Mouse (Mus musculus): Measurements from ENCODE around the gene Ssna1. TPM values are rescaled to one million over a fixed set of nuclear protein-coding genes. Genes with fewer than 3 reads are reported as not detected.

The Ssna1 gene
- polyA plus RNA-seq, 1 experiment from 2014 or later, result 199 TPM

DNA sequence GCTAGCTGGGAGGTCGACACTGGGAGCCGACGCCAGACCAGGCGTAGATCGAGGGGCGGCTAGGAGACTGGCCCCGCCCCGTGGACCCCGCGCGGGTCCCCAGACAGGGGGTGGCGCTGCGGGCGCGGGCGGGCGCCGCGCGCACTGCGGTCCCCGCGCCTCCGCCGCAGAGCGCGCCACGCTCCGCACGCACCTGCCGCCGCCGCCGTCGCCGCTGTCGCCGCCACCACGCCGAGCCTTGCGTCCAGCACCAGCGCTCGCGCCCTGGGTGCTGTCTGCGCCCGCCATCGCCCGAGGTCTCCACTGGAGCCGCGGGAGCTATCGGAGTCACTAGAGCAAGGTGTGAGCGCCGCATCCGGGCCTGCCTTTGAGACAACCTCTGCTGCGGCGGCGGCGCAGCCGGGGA, 30.1 kb downstream of the Ssna1 start, which contains the start of the genes Rnf208 and Cysrt1:
TSS of gene Rnf208 (plus strand) at position 155 of the 406 bp plus-strand sequence.
TSS of gene Cysrt1 (minus strand) at position 352 of the 406 bp plus-strand sequence.
- Histone ChIP-seq H3K4me3 (peak within 1 kb of the TSS; percentile 70), H3K27me3 (ENCODE audit: insufficient read depth, poor library complexity, severe bottlenecking) (peaks cover 46% of the 10 kb centered on the region), H3K36me3 (peaks cover 19% of the 10 kb centered on the region; the same call in 1 of the 2 replicates), H3K9me3 (no peaks in the 10 kb centered on the region), H3K27ac (peak within 1 kb of the TSS; percentile 81), H3K4me1 (peaks cover 30% of the 10 kb centered on the region)
- no peak for DNase-seq (ENCODE audit: low spot score)
- WGBS, result under 1% methylated on average over 59 of the region's 59 CpGs

DNA sequence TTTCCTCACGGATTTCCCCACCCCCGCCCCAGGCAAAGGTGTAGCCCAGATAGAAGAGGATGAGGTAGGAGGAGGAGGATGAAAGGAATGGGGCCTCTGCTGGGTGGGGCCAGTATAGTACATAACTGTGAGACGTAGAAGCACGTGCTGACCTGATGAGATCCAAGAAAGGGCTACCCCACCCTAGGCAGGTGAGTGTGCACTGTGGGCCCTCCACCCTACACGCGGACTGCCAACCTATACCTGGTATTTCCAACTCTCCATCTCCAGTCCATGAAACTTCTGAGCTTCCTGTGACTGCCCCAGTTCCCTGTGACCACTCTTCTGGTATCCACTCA, 30.8 kb downstream of the Ssna1 start:
- peaks cover 49% of the 10 kb centered on the region for H3K27me3 ChIP-seq (ENCODE audit: insufficient read depth, poor library complexity, severe bottlenecking)
- 23% methylated on average over 6 of the region's 6 CpGs for WGBS
- peak overlapping the region; percentile 70 for H3K4me3 ChIP-seq
- H3K9me3 ChIP-seq, result no peaks in the 10 kb centered on the region
- DNase-seq (ENCODE audit: low spot score), result no peak
- peaks cover 16% of the 10 kb centered on the region; the same call in 1 of the 2 replicates for H3K36me3 ChIP-seq
- H3K27ac ChIP-seq, result no peak overlapping the region
- peaks cover 34% of the 10 kb centered on the region for H3K4me1 ChIP-seq

DNA sequence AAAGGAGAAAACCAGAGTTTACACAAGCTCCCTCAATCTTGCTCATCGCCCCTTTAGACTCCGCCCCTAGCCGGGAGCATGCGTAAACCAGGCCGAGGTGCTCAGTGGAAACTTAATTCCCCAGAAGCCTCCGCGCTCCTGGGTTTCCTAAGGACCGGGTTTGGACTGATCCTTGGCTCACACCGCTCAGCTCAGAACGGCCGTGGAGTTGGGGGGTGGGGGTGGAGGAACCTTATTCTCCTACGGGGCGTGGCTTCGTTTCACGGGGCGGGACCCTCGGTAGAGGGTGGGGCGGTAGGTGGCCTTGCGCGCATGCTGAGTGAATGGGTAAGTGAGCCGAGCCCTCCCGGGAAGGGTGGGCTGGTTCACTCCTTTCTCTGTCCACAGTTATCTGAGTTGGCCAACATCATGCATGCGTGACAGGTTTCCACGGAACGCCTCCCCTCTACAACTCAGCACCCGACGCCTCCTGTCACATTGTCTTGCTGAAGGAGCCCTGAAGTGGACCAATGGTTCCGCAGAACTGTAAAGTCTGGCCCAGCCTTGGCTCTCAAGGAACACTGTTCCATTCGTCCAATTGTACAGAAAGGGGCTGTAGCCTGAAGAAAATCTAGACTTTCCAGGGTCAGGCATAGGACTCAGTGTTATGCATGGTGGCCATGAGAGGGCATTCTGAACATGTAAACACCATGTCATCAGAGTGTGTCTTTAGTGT, 31.4 kb downstream of the Ssna1 start:
- 2% methylated on average over 29 of the region's 29 CpGs for WGBS

DNA sequence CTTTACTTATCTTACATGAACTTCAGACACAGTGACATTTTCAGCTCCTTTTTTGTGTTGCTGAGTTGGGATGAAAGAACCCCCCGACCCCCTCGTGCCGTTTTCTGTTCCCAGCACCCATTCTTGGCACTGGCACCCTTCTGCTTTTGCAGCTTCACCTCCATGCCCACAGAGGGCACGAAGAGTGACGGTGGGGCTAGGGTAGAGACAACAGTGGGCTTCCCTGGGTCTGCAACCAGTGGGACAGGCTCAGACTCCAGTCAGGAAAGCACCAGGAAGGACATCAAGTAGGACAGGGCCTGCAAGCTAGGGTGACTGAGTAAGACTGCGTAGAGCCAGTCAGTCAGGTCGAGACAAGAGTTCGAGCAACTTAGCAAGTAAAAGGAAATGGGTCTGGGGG, 31.9 kb downstream of the Ssna1 start:
- no peak for DNase-seq (ENCODE audit: low spot score)
- Histone ChIP-seq H3K27me3 (ENCODE audit: insufficient read depth, poor library complexity, severe bottlenecking) (peaks cover 60% of the 10 kb centered on the region), H3K36me3 (peaks cover 6% of the 10 kb centered on the region; the same call in 1 of the 2 replicates), H3K27ac (peak overlapping the region; percentile 78), H3K4me1 (peaks cover 36% of the 10 kb centered on the region), H3K9me3 (no peaks in the 10 kb centered on the region), H3K4me3 (peak overlapping the region; percentile 70)
- 48% methylated on average over 8 of the region's 8 CpGs for WGBS

More for the DNA sequence above, 31.4 kb downstream of the Ssna1 start:
- peak overlapping the region; percentile 78 for H3K27ac ChIP-seq
- peak; percentile 90 for DNase-seq (ENCODE audit: low spot score)
- peaks cover 55% of the 10 kb centered on the region for H3K27me3 ChIP-seq (ENCODE audit: insufficient read depth, poor library complexity, severe bottlenecking)
- peak overlapping the region; percentile 70 for H3K4me3 ChIP-seq
- no peaks in the 10 kb centered on the region for H3K9me3 ChIP-seq
- H3K36me3 ChIP-seq, result peaks cover 11% of the 10 kb centered on the region; the same call in 1 of the 2 replicates
- H3K4me1 ChIP-seq, result peaks cover 36% of the 10 kb centered on the region

DNA sequence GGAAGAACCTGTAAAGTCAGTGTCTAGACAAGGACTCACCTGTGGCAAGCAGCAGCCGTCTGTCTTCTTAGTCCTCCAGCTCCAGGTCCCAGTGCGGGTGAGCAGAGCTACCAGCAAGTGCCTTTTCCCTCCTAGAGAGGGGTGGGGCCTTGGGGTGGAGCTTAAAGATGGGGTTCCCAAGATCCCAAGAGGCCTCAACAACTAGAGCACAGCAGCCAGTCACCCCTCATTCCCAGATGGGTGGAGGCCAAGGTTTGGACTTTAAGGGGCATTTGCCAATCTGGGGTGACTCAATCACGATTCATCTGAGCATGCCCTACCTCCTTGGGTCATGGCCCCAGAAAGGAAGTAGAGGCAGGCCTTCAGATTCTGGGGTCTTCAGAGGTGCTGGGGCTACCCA, 32.5 kb downstream of the Ssna1 start:
- 75% methylated on average over 3 of the region's 3 CpGs for WGBS

DNA sequence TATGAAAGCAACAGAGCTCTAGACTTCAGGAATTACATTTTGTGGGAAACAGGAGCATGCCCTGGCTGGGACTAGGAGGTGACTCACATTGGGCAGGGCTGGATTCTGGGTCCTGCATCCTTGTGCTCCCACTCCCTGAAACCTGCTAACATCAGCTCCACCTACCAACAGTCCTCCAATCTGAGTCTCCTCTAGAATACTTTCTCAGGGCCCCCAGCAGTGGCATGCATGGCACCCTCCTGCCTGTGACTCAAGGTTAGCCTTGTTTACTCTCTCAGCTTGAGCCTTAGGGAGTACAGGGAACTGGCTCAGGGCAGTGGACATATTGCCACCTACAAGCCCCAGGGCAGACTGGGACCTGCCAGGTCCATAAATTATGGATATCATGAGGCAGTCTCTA, 34.1 kb downstream of the Ssna1 start:
- Histone ChIP-seq H3K4me3 (no peak overlapping the region), H3K27ac (no peak overlapping the region), H3K27me3 (ENCODE audit: insufficient read depth, poor library complexity, severe bottlenecking) (peaks cover 67% of the 10 kb centered on the region), H3K4me1 (peaks cover 36% of the 10 kb centered on the region), H3K36me3 (no peaks in the 10 kb centered on the region), H3K9me3 (no peaks in the 10 kb centered on the region)
- no peak for DNase-seq (ENCODE audit: low spot score)

More for the DNA sequence above, 32.5 kb downstream of the Ssna1 start:
- peaks cover 64% of the 10 kb centered on the region for H3K27me3 ChIP-seq (ENCODE audit: insufficient read depth, poor library complexity, severe bottlenecking)
- peaks cover 36% of the 10 kb centered on the region for H3K4me1 ChIP-seq
- no peaks in the 10 kb centered on the region for H3K9me3 ChIP-seq
- DNase-seq (ENCODE audit: low spot score), result no peak
- no peak overlapping the region for H3K4me3 ChIP-seq
- H3K36me3 ChIP-seq, result peaks cover under 1% of the 10 kb centered on the region; the same call in 1 of the 2 replicates
- no peak overlapping the region for H3K27ac ChIP-seq

DNA sequence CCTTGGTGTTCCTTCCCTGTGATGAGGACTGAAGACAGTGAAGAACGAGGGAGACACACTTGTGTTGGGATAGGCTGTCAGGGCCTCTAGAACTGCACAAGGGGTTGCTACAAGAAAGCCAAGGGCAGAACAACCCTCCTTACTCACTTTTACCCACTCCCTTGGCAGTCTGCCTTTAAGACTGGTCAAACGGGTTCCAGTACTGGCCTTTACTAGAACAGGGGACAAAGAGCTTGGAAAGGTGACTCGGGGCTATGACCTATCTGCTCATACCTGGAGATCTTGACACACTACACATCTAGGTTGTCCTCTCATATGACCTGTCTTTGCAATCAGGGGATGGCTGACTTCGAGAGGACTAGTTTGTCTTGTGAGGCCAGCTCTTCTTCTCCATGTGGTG, 34.7 kb downstream of the Ssna1 start:
- no peaks in the 10 kb centered on the region for H3K36me3 ChIP-seq
- peaks cover 67% of the 10 kb centered on the region for H3K27me3 ChIP-seq (ENCODE audit: insufficient read depth, poor library complexity, severe bottlenecking)
- DNase-seq (ENCODE audit: low spot score), result no peak
- WGBS, result 61% methylated on average over 4 of the region's 4 CpGs
- H3K27ac ChIP-seq, result no peak overlapping the region
- no peak overlapping the region for H3K4me3 ChIP-seq
- H3K4me1 ChIP-seq, result peaks cover 30% of the 10 kb centered on the region
- H3K9me3 ChIP-seq, result no peaks in the 10 kb centered on the region

DNA sequence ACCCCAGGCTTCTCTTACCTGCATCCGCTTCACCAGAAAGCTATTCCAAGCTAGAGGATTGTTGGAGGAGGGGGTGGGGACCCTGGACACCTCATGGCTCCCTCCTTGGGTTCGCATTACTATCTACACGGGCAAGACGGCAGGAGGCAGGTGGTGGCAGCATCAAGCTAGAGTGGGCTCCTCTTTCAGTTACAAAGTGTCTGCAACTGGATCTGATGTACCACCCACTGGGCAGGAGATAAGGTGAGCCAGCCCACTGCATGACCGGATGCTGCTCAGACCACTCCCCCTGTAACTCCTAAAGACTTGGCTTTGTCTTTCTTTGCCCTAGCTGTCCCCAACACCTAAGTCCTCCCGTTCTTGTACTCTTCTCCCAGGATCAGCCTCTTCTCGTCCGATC, 35.6 kb downstream of the Ssna1 start, which contains the start of gene Rnf224:
TSS of gene Rnf224 (minus strand) at position 174 of the 400 bp plus-strand sequence.
- 0 out of 2 replicates have a peak within 1 kb of the TSS, but pooled peaks have one; percentile 27 for H3K4me3 ChIP-seq
- H3K36me3 ChIP-seq, result no peaks in the 10 kb centered on the region
- H3K27me3 ChIP-seq (ENCODE audit: insufficient read depth, poor library complexity, severe bottlenecking), result peaks cover 68% of the 10 kb centered on the region
- no peak for DNase-seq (ENCODE audit: low spot score)
- H3K4me1 ChIP-seq, result peaks cover 21% of the 10 kb centered on the region
- WGBS, result 19% methylated on average over 8 of the region's 8 CpGs
- H3K27ac ChIP-seq, result no peak within 1 kb of the TSS
- no peaks in the 10 kb centered on the region for H3K9me3 ChIP-seq

DNA sequence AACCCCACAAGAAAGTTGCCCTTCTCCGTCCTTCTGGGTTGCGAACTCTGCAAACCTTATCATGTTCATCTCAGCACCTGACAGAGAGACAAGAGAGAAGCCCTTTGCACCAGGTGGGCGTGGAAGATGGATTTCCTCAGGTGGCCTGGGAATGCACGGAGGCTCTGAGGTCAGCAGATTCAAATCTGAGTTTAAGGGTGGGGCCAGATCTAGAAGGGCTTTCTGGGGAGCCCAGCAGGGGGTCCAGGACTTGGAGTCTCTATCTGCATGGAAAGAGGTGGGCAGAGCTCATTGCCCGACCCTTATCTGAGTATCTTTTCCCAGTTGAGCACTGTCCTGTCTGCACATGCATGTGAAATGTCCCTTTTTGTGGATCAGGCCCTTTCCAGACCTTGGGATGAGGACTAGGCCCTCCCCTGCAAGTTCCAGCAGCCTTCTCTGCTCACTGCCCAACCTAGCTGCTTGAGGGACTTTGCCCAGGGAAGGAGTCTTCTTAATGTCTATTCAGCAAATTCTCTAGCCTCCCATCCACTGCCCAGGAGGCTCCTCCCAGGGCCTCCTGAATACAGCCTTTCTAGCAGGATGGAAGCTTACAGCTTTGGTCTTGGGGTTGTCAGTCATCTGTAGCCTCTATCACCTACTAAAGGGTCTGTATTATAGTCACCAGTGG, 37.6 kb downstream of the Ssna1 start:
- Histone ChIP-seq H3K27me3 (ENCODE audit: insufficient read depth, poor library complexity, severe bottlenecking) (peaks cover 78% of the 10 kb centered on the region), H3K4me3 (no peak overlapping the region), H3K36me3 (no peaks in the 10 kb centered on the region), H3K27ac (no peak overlapping the region), H3K4me1 (peaks cover 6% of the 10 kb centered on the region), H3K9me3 (no peaks in the 10 kb centered on the region)
- 63% methylated on average over 5 of the region's 5 CpGs for WGBS
- no peak for DNase-seq (ENCODE audit: low spot score)

DNA sequence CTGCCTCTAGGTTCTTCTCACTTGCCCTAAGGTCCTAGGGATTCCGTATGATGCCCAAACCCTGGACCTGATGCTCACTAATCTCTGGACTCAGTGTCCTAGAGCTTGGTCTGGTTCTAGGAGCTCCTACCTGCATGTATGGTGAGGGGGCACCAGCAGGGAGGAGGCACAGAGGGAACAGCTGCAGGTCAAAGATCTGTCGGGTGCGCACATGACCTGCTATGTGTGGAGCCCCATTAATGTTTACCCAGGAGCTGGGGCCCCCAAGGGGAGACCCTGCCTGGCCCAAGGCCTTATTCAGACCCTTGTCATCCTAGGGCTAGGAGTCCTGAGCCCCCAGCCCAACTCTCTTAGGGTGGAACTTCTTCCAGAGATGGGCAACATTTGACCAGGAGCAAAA, 38.2 kb downstream of the Ssna1 start, which contains the start of gene Slc34a3:
TSS of gene Slc34a3 (minus strand) at position 315 of the 400 bp plus-strand sequence.
- peaks cover 82% of the 10 kb centered on the region for H3K27me3 ChIP-seq (ENCODE audit: insufficient read depth, poor library complexity, severe bottlenecking)
- 80% methylated on average over 3 of the region's 3 CpGs for WGBS

DNA sequence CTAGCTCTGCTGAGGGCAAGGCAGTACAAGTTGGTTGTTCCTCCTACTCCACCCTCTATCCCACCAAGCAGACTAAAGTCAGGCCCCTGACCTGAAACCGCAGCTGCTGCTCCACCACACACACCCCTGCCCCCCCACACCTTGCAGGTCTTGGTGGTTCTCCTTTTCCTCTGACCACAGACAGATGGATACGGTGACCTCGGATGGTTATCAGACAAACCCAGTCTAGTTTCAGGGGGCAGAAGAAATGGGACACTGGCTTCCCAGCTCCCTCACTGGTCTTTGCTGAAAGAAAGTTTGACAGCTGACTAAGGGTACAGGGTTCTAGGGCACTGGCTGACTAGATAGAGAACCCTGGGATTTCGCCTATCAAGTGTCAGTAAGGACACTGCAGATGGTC, 38.8 kb downstream of the Ssna1 start:
- Histone ChIP-seq H3K27ac (no peak overlapping the region), H3K4me3 (no peak overlapping the region), H3K27me3 (ENCODE audit: insufficient read depth, poor library complexity, severe bottlenecking) (peaks cover 83% of the 10 kb centered on the region), H3K4me1 (peaks cover 14% of the 10 kb centered on the region), H3K36me3 (no peaks in the 10 kb centered on the region), H3K9me3 (no peaks in the 10 kb centered on the region)
- DNase-seq (ENCODE audit: low spot score), result no peak
- WGBS, result 71% methylated on average over 4 of the region's 4 CpGs

More for the DNA sequence above, 38.2 kb downstream of the Ssna1 start, which contains the start of gene Slc34a3:
- no peak within 1 kb of the TSS for H3K4me3 ChIP-seq
- DNase-seq (ENCODE audit: low spot score), result no peak
- peaks cover 7% of the 10 kb centered on the region for H3K4me1 ChIP-seq
- H3K27ac ChIP-seq, result no peak within 1 kb of the TSS
- H3K9me3 ChIP-seq, result no peaks in the 10 kb centered on the region
- no peaks in the 10 kb centered on the region for H3K36me3 ChIP-seq

DNA sequence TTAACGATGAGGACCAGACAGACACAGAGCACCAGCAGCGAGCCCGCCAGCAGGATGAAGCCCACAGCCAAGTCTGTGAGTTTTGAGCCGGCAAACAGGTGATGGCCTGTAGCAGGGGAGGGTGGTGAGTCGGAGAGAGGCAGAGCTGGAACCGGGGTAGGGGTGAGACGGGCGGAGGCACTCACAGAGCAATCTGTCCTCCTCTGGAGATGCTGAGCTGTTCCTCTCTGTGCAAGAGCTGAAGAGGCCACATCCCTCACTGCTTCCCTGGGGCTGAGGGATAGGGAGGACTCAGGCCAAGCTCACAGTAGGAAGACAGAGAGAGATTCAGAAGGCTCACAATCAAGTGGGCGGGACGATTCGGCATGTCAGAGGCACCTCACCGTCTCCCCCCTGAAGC, 41.2 kb downstream of the Ssna1 start:
- H3K4me1 ChIP-seq, result peaks cover 18% of the 10 kb centered on the region
- no peaks in the 10 kb centered on the region for H3K36me3 ChIP-seq
- no peaks in the 10 kb centered on the region for H3K9me3 ChIP-seq
- no peak overlapping the region for H3K4me3 ChIP-seq
- H3K27me3 ChIP-seq (ENCODE audit: insufficient read depth, poor library complexity, severe bottlenecking), result peaks cover 67% of the 10 kb centered on the region
- WGBS, result 57% methylated on average over 12 of the region's 12 CpGs
- H3K27ac ChIP-seq, result no peak overlapping the region
- no peak for DNase-seq (ENCODE audit: low spot score)

DNA sequence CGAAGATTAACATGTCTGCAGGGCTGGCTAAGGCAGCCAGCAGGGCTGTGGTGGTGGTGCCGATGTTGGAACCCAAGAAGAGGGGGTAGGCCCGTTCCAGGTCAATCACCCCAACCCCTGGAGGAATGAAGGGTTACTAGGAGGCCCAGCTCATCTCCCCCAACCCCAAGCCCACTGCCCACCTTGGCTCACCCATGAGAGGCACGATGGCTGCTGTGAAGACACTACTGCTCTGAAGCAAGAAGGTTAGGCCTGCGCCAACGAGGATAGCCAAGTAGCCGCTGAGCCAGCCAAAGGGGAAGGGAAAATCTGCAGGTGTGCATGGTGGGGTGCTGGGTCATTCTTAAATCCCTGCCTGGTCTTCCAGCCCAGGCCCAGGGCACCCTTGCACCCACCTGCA, 41.7 kb downstream of the Ssna1 start:
- no peaks in the 10 kb centered on the region for H3K9me3 ChIP-seq
- DNase-seq (ENCODE audit: low spot score), result no peak
- no peak overlapping the region for H3K4me3 ChIP-seq
- H3K27me3 ChIP-seq (ENCODE audit: insufficient read depth, poor library complexity, severe bottlenecking), result peaks cover 63% of the 10 kb centered on the region
- no peaks in the 10 kb centered on the region for H3K36me3 ChIP-seq
- H3K4me1 ChIP-seq, result peaks cover 20% of the 10 kb centered on the region
- H3K27ac ChIP-seq, result no peak overlapping the region
- 80% methylated on average over 7 of the region's 7 CpGs for WGBS
